Mouse (Mus musculus): Measurements from ENCODE around the gene Ccdc24. TPM values are rescaled to one million over a fixed set of nuclear protein-coding genes. Genes with fewer than 3 reads are reported as not detected.

Gene Ccdc24
- polyA plus RNA-seq, 1 experiment from 2014 or later = 1.4 TPM

DNA sequence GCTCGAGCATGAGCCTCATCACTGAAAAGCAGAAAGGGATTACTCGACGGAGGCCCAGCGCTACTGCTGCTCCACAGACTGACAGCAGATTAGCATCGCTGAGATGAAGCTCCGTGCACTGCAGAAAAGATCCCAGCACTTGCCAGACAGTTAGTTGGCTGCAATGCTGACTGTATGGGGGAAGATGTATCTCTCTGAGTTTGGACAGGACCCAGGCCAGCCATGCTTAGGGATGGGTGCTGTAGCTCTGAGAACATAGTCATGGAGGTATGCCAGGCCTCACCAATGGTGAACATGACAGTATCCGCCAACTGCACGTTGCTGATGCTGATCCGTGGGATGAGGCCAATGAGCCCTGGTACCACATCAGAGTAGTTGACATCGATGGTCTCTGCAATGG, 31.7 kb upstream of the Ccdc24 start:
- no peaks in the 10 kb centered on the region for H3K9me3 ChIP-seq (ENCODE audit: control insufficient read depth, low read length)
- H3K4me1 ChIP-seq (ENCODE audit: control insufficient read depth, insufficient read depth, low read length) = peaks cover 12% of the 10 kb centered on the region
- H3K36me3 ChIP-seq (ENCODE audit: control insufficient read depth, insufficient read depth, low read length) = peaks cover 52% of the 10 kb centered on the region
- no peak overlapping the region for H3K9ac ChIP-seq (replicated peaks; ENCODE audit: low read depth, low read length)
- no peak overlapping the region for H3K27ac ChIP-seq (ENCODE audit: low read depth, low read length)
- H3K4me3 ChIP-seq (ENCODE audit: low read depth, low read length) = no peak overlapping the region
- no peak overlapping the region for H3K4me2 ChIP-seq (ENCODE audit: low read depth, low read length)
- WGBS = 94% methylated on average over 10 of the region's 10 CpGs
- no peak for ATAC-seq (ENCODE audit: low read depth)
- H3K27me3 ChIP-seq (ENCODE audit: control insufficient read depth, insufficient read depth, low read length) = no peaks in the 10 kb centered on the region

DNA sequence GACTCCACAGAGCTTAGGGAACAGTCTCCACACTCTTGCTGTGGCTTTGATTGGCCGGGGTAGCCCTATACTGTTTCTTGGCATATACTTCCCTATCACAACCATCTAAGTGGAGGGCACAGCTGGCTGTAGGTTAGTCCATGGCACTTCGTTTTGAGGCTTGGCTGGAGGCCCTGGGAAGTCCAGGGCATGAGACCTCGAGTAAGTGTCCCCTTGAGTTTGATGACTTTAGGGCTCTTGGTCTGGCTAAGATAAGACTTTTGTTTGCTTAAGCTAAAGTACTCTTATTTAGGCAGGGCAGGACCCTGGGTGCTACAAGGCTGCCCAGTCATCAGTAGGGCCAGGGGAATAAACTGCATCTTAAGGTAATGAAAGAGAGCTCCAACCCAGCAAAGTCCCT, 25.8 kb upstream of the Ccdc24 start:
- Histone ChIP-seq H3K9me3 (ENCODE audit: control insufficient read depth, low read length) (no peaks in the 10 kb centered on the region), H3K4me3 (ENCODE audit: low read depth, low read length) (no peak overlapping the region), H3K27me3 (ENCODE audit: control insufficient read depth, insufficient read depth, low read length) (no peaks in the 10 kb centered on the region), H3K4me2 (ENCODE audit: low read depth, low read length) (no peak overlapping the region), H3K4me1 (ENCODE audit: control insufficient read depth, insufficient read depth, low read length) (no peaks in the 10 kb centered on the region), H3K36me3 (ENCODE audit: control insufficient read depth, insufficient read depth, low read length) (peaks cover 65% of the 10 kb centered on the region), H3K9ac (replicated peaks; ENCODE audit: low read depth, low read length) (no peak overlapping the region), H3K27ac (ENCODE audit: low read depth, low read length) (no peak overlapping the region)
- 90% methylated on average over 3 of the region's 3 CpGs for WGBS
- ATAC-seq (ENCODE audit: low read depth) = no peak

DNA sequence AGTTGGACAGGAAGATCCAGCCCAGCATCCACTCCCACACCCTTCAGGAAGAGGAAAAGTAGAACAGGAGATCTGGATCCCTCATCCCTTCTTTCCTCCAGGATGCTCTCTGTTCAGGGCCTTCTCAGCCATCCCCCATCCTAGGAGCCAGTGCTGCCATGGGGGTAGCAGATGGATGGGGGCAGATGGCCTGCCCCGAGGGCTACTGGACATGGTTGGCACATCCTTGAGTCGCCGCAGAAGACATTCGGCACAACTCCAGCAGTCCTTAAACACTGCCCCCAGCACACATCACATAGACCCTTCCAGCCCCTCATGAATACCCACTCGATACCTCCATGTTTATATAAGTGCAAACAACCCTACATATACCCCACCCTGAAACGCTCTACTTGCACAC, 23.7 kb upstream of the Ccdc24 start:
- peaks cover 48% of the 10 kb centered on the region for H3K36me3 ChIP-seq (ENCODE audit: control insufficient read depth, insufficient read depth, low read length)
- WGBS = 94% methylated on average over 6 of the region's 6 CpGs
- H3K4me1 ChIP-seq (ENCODE audit: control insufficient read depth, insufficient read depth, low read length) = peaks cover 6% of the 10 kb centered on the region; the same call in 1 of the 2 replicates
- H3K27ac ChIP-seq (ENCODE audit: low read depth, low read length) = no peak overlapping the region
- H3K9ac ChIP-seq (replicated peaks; ENCODE audit: low read depth, low read length) = no peak overlapping the region
- H3K27me3 ChIP-seq (ENCODE audit: control insufficient read depth, insufficient read depth, low read length) = no peaks in the 10 kb centered on the region
- H3K4me3 ChIP-seq (ENCODE audit: low read depth, low read length) = no peak overlapping the region
- no peak for ATAC-seq (ENCODE audit: low read depth)
- no peak overlapping the region for H3K4me2 ChIP-seq (ENCODE audit: low read depth, low read length)
- no peaks in the 10 kb centered on the region for H3K9me3 ChIP-seq (ENCODE audit: control insufficient read depth, low read length)

DNA sequence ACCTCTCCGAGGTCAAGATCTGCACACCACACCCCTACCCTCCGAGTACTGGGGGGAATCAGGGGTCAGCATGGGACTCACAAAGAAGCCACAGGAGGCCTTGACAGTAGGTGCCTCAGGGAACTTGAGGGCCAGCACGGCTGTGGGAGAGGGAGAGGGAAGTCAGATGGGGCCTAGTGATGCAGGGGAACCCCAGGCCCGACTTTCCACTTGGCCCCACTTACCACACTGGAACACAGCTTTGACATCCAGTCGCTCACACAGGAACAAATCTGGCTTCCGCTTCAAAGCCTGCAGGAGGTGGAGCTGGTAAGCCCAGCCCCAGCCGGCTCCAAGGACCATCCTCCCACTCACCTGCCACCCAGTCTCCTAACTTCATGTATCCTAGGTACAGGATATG, 23.0 kb upstream of the Ccdc24 start:
- H3K27ac ChIP-seq (ENCODE audit: low read depth, low read length) = no peak overlapping the region
- H3K9me3 ChIP-seq (ENCODE audit: control insufficient read depth, low read length) = no peaks in the 10 kb centered on the region
- H3K4me2 ChIP-seq (ENCODE audit: low read depth, low read length) = no peak overlapping the region
- no peak overlapping the region for H3K9ac ChIP-seq (replicated peaks; ENCODE audit: low read depth, low read length)
- peaks cover 43% of the 10 kb centered on the region for H3K36me3 ChIP-seq (ENCODE audit: control insufficient read depth, insufficient read depth, low read length)
- peaks cover 7% of the 10 kb centered on the region; the same call in 1 of the 2 replicates for H3K4me1 ChIP-seq (ENCODE audit: control insufficient read depth, insufficient read depth, low read length)
- H3K27me3 ChIP-seq (ENCODE audit: control insufficient read depth, insufficient read depth, low read length) = no peaks in the 10 kb centered on the region
- no peak for ATAC-seq (ENCODE audit: low read depth)
- WGBS = 78% methylated on average over 7 of the region's 7 CpGs
- no peak overlapping the region for H3K4me3 ChIP-seq (ENCODE audit: low read depth, low read length)

DNA sequence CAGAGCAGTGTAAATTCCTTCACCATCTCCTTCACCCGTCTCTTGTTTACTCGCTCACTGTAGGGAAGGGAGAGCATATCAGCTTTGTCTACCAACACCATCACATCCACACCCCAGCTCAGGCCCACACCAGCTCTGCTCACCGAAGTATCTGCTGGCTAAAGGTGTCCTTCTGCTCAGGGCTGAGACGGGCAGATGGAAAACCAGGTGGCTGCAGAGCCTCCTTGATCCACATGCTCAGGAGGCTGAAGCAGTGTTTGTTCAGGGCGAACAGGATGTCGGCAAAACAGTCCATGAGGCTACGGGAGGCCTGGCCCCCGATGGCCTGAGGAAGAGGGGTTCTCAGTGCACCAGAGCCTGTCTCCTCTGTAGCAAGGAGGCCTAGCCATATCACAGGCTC, 22.2 kb upstream of the Ccdc24 start:
- ATAC-seq (ENCODE audit: low read depth) = no peak
- Histone ChIP-seq H3K9ac (replicated peaks; ENCODE audit: low read depth, low read length) (no peak overlapping the region), H3K4me2 (ENCODE audit: low read depth, low read length) (no peak overlapping the region), H3K27me3 (ENCODE audit: control insufficient read depth, insufficient read depth, low read length) (no peaks in the 10 kb centered on the region), H3K36me3 (ENCODE audit: control insufficient read depth, insufficient read depth, low read length) (peaks cover 37% of the 10 kb centered on the region), H3K9me3 (ENCODE audit: control insufficient read depth, low read length) (no peaks in the 10 kb centered on the region), H3K27ac (ENCODE audit: low read depth, low read length) (no peak overlapping the region), H3K4me3 (ENCODE audit: low read depth, low read length) (no peak overlapping the region), H3K4me1 (ENCODE audit: control insufficient read depth, insufficient read depth, low read length) (peaks cover 7% of the 10 kb centered on the region; the same call in 1 of the 2 replicates)
- 89% methylated on average over 8 of the region's 8 CpGs for WGBS

DNA sequence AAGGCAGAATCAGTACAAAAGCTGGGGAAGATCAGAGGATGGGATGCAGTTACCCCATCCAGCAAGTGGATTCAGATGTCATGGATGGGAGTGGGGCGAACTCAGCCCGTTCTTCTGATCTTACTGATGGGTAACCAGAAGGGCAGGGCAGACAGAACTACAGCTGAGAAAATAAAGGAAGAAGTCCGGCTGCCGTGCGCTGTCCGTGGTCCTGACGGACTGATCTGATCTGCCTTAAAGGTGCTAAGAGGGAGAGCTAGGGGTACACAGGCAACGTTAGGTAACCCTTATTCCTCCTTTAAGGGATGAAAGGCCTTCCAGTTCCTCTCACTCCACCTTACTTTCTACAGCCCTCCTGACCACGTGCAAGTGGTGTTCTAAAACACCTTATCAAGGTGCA, 21.0 kb upstream of the Ccdc24 start:
- peaks cover 28% of the 10 kb centered on the region for H3K36me3 ChIP-seq (ENCODE audit: control insufficient read depth, insufficient read depth, low read length)
- H3K4me1 ChIP-seq (ENCODE audit: control insufficient read depth, insufficient read depth, low read length) = peaks cover 7% of the 10 kb centered on the region; the same call in 1 of the 2 replicates
- WGBS = 32% methylated on average over 9 of the region's 9 CpGs
- no peak overlapping the region for H3K9ac ChIP-seq (replicated peaks; ENCODE audit: low read depth, low read length)
- no peaks in the 10 kb centered on the region for H3K27me3 ChIP-seq (ENCODE audit: control insufficient read depth, insufficient read depth, low read length)
- no peak overlapping the region for H3K4me2 ChIP-seq (ENCODE audit: low read depth, low read length)
- no peak overlapping the region for H3K27ac ChIP-seq (ENCODE audit: low read depth, low read length)
- no peaks in the 10 kb centered on the region for H3K9me3 ChIP-seq (ENCODE audit: control insufficient read depth, low read length)
- no peak overlapping the region for H3K4me3 ChIP-seq (ENCODE audit: low read depth, low read length)
- ATAC-seq (ENCODE audit: low read depth) = no peak

DNA sequence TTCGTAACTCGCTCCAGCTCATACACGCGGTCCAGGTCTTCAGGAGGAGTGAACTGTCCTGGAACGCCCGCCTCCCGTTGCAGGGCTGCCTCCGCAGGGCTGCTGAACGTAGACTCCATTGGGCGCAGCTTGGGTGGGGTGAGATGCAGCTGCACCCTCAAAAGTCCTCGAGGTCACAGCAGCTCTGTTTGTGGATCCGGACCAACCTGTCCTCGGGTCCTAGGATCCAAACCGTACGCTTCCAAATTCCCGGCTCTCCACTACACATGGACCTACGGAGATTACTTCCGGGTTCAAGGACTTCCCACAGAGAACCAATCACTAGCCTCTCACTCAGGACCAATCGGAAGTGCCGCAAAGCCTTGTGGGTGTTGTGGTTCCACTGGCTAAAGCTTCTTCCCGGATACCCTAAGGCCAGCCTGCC, 19.4 kb upstream of the Ccdc24 start, which contains the start of gene Dph2:
Gene Dph2 (minus strand): TSS at position 295 of the 424 bp plus-strand sequence.
- Histone ChIP-seq H3K4me2 (ENCODE audit: low read depth, low read length) (peak within 1 kb of the TSS; percentile 89), H3K9me3 (ENCODE audit: control insufficient read depth, low read length) (no peaks in the 10 kb centered on the region), H3K27me3 (ENCODE audit: control insufficient read depth, insufficient read depth, low read length) (no peaks in the 10 kb centered on the region), H3K27ac (ENCODE audit: low read depth, low read length) (no peak within 1 kb of the TSS), H3K36me3 (ENCODE audit: control insufficient read depth, insufficient read depth, low read length) (peaks cover 17% of the 10 kb centered on the region), H3K9ac (replicated peaks; ENCODE audit: low read depth, low read length) (peak within 1 kb of the TSS; percentile 48), H3K4me3 (ENCODE audit: low read depth, low read length) (peak within 1 kb of the TSS; percentile 71), H3K4me1 (ENCODE audit: control insufficient read depth, insufficient read depth, low read length) (peaks cover 10% of the 10 kb centered on the region)
- peak; percentile 88 for ATAC-seq (ENCODE audit: low read depth)
- under 1% methylated on average over 21 of the region's 21 CpGs for WGBS

DNA sequence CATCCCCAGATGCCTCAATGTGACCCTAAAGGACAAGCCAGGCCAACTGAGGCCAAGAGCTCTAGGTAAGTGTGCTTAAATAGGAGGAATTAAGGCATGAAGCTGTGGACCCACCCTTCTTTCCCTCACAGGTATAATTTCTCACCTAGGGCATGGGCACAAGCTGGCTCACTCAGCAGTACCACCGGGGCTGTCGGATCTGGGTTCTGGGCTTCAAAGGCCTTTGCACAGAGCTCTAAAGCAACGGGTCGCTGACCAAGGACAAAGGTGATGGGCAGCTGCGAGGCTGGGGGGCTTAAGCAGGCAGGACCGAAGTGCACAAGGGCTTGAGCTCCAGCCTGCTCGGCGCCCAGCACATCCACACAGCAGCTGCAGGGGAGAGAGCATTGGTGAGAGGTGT, 18.4 kb upstream of the Ccdc24 start:
- Histone ChIP-seq H3K27me3 (ENCODE audit: control insufficient read depth, insufficient read depth, low read length) (no peaks in the 10 kb centered on the region), H3K27ac (ENCODE audit: low read depth, low read length) (no peak overlapping the region), H3K4me3 (ENCODE audit: low read depth, low read length) (no peak overlapping the region), H3K9me3 (ENCODE audit: control insufficient read depth, low read length) (no peaks in the 10 kb centered on the region), H3K9ac (replicated peaks; ENCODE audit: low read depth, low read length) (no peak overlapping the region), H3K4me1 (ENCODE audit: control insufficient read depth, insufficient read depth, low read length) (peaks cover 16% of the 10 kb centered on the region), H3K4me2 (ENCODE audit: low read depth, low read length) (peak overlapping the region; percentile 89; the same call in 1 of the 2 replicates), H3K36me3 (ENCODE audit: control insufficient read depth, insufficient read depth, low read length) (peaks cover 17% of the 10 kb centered on the region)
- no peak for ATAC-seq (ENCODE audit: low read depth)
- WGBS = 78% methylated on average over 8 of the region's 8 CpGs

DNA sequence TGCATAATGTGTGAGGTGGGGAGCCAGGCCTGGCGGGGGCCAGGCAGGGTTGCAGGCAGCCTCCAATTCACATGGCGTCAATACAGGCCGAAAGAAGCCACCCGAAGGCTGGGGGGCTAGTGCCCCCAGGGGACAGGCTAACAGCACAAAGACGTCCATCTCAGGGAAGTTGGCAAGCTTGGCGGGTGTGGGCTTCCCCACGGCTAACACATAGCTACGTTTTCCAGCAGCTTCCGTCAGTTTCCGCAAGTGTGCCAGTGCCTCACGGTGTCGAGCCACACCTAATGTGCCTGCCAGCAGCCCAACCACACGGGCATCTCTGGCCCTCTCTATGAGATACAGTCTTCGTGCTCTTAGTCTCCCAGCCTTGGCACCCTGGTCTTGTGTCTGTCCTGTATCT, 17.7 kb upstream of the Ccdc24 start:
- H3K4me3 ChIP-seq (ENCODE audit: low read depth, low read length) = no peak overlapping the region

More for the DNA sequence above, 17.7 kb upstream of the Ccdc24 start:
- no peaks in the 10 kb centered on the region for H3K9me3 ChIP-seq (ENCODE audit: control insufficient read depth, low read length)
- ATAC-seq (ENCODE audit: low read depth) = no peak
- no peak overlapping the region for H3K4me2 ChIP-seq (ENCODE audit: low read depth, low read length)
- H3K27me3 ChIP-seq (ENCODE audit: control insufficient read depth, insufficient read depth, low read length) = no peaks in the 10 kb centered on the region
- H3K27ac ChIP-seq (ENCODE audit: low read depth, low read length) = no peak overlapping the region
- H3K9ac ChIP-seq (replicated peaks; ENCODE audit: low read depth, low read length) = no peak overlapping the region
- H3K4me1 ChIP-seq (ENCODE audit: control insufficient read depth, insufficient read depth, low read length) = peaks cover 16% of the 10 kb centered on the region
- WGBS = 95% methylated on average over 14 of the region's 14 CpGs
- H3K36me3 ChIP-seq (ENCODE audit: control insufficient read depth, insufficient read depth, low read length) = peaks cover 19% of the 10 kb centered on the region

Data from neural tube, embryonic 14.5 days (tissue).